Mouse (Mus musculus) brain, embryonic 14.5 days (tissue): ENCODE measurements around the gene Ebp. TPM values are rescaled to one million over a fixed set of nuclear protein-coding genes. Genes with fewer than 3 reads are reported as not detected.

Experiments
- DNase-seq: peaks from one replicate; pipeline ENCODE4 v3.0.0-alpha.2; 2011; ENCODE audit warnings: low read depth
- CTCF ChIP-seq: fragments of 200-500 bp; IDR thresholded peaks from 2 replicates; pipeline ENCODE4 v1.5.1; 2012; ENCODE audit warnings: inconsistent platforms, mild to moderate bottlenecking, moderate library complexity, borderline replicate concordance; ENCODE audit not compliant: insufficient read depth, insufficient read length; ENCODE audit errors: extremely low read depth
- POLR2A ChIP-seq: fragments of 200-500 bp; IDR thresholded peaks from 2 replicates; pipeline ENCODE4 v1.6.1; 2012; ENCODE audit warnings: mild to moderate bottlenecking, inconsistent platforms, borderline replicate concordance; ENCODE audit not compliant: poor library complexity, insufficient read depth, insufficient read length, severe bottlenecking; ENCODE audit errors: extremely low read depth
- polyA plus RNA-seq: library from polyadenylated mRNA; depleted of rRNA; stranded (reverse); fragments of >200 nt; gene quantifications from 2 replicates; pipeline ENCODE4 v1.2.3, GENCODE M21; 2012

Ebp gene
- polyA plus RNA-seq, 1 experiment = 23.7 TPM

DNA sequence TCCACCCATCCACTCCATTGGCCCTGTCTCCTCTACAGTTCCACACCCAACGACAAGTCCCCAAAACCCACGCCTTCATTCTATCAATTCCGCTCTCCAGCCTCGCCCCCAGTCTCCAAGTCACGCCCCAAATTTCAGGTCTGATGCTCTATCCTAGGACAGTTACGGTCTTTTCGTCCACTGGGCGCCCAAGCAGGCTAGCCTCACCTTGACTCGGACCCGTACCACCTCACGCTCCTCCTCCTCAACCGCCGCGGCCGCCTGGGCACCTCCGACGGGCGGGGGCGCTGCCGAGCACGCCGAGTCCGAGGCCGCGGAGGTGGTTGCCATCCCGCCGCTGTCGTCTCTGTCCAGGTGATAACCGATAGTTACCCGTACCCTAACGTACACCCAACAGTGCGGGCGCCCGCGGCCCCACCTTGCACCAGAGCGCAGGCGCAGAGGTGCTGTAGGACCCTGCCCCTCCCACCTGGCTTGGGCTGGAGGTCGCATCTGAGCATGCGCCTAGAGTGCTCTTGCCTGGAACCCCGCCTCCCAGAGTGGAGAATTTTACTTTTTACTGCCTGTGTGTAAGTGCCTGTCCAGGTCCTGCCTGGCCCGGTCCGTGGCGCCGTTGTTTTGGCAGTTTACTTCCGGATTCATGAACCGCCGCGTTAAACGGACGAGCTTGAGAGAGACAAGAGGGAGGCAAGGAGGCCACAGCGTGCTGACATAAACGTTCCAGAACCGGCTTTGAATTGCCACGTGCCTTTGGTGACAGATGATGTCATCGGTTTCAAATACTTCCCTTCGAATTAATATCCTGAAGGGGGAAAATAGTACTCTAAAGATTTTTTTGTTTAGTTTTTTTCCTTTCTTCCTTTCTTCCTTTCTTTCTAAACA, 17.6 kb downstream of the Ebp start, which contains the start of gene Tbc1d25:
TSS of gene Tbc1d25 (minus strand) at position 678 of the 882 bp plus-strand sequence.
- peak; percentile 94 for DNase-seq
- TF ChIP-seq CTCF (no peak), POLR2A (peak; percentile 42; the same call in 1 of the 2 replicates)

DNA sequence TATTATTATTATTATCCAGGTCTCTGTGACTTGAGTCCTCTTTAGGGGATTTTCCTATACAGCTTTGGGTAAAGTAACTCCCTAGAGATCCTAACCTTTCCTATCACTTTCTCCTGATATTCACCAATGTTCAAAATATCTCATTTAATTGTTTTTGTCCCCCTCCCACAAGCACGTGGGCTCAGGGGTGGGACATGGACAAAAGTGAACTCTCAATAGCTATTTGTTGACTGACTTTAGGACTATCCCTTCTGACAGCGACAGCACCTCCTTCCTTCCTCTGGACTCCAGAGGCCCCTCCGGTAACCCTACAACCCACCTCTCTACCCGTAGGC, 18.2 kb downstream of the Ebp start:
- DNase-seq = no peak
- no peak for TF ChIP-seq POLR2A
- no peak for TF ChIP-seq CTCF

DNA sequence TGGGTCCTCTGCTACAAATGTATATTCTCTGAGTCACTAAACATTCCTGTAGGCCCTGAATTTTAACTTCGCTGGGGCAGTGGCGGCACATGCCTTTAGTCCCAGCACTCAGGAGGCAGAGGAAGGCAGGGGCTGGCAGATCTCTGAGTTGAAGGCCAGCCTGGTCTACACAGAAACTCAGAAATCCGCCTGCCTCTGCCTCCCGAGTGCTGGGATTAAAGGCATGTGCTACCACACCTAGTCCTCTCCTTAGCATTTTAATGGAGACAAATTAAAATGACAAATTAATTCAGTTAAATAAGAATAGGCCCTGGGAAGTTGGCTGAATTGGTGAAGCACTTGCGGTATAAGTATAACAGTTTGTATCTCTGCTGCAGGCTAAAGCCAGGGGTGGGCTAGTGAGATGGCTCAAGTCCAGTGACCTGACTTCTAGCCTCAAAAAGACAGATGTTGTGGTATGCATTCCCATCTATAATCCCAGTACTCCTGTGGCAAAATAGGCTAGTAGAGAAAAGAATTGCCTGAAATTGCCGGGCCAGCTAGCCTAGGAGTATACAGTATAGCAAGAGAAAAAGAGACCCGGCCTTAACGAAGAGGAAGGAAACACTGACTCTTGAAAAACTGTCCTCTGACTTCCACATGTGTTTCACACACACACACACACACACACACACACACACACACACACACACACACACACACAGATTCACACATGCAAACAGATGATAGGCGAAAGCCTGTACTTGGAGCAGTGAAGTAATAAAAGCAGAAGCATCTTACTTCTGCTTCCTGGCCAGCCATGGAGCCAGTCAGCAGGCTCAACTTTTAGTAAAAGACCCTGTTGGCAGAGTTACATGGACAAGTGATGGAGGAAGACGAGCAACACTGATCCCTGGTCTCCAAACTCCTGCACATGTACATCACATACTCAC, 25.3 kb downstream of the Ebp start:
- TF ChIP-seq CTCF (no peak), POLR2A (no peak)

DNA sequence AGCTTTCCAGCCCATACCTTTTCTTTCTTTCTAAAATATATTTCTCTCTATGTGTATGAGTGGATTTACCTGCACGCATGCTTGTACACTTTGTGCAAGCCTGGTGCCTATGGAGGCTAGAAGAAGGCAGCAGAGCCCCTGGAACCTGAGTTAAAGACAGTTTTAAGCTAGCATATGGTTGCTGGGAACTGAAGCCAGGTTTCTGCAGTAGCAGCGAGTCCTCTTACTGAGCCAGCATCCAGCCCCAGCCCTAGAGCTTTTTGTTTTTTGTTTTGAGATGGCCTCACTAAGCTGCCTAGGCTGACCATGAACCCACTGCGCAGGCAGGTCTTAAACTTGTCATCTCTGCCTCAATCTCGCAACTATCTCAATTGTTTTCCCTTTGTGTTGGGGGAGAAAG, 28.8 kb downstream of the Ebp start:
- TF ChIP-seq CTCF (no peak), POLR2A (no peak)
- no peak for DNase-seq

More for the DNA sequence above, 25.3 kb downstream of the Ebp start:
- DNase-seq = no peak

DNA sequence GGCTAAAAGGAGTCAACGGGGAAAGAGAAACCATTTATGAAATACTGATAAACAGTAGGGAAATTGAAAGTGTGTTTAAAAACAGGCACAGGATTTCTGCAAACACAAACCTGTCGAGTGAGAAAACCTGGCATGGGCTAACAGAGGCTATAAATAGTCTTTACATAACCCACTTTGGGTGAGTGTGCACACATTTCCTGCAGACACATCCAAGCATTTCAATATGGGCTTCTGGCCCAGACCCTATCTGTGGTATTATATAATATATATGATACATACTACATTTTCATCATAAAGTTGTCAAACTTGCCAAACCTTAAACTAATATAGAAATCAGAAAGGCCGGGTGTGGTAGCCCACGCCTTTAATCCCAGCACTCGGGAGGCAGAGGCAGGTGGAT, 30.2 kb downstream of the Ebp start:
- no peak for TF ChIP-seq CTCF

DNA sequence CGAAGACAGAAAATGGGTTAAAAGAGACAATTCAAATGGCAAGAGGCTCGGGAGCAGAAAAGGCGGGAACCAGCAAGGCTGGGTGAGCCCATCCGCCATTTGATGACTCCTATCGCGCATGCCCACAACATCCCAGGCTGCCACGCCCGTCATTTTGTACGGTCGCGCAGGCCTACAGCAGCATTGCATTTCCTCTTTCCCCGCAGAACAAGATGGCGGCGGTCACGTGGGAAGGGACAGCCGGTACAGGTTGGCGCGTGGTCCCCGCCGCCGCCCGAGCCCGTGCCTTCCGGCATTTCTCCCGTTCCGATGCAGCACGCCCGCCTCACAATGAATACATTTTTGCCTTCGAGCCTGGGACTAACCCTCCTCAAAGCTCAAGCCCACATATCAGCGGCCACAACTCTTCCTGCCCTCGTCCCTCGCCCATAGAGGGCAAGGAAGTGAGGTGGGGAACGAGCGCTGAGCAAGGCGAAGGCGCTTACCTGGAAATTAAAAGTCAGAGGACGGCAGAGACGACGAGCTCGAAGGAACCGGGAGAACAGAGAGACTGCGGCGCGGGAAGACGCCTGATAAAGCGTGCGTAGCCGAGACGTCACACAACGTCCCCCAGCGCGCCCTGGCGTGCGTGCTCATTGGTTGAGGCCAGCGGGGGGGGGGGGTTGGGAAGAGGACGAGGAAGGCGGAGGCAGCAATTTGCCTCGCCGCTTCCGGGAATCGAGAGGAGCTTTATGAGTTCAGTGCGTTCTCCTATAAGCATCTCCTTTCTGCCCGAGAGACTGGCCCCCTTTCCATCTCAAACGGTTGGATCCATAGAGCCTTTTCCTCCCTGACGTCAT, 47.9 kb downstream of the Ebp start, which contains the start of gene Rbm3:
TSS of gene Rbm3 (minus strand) at position 728 of the 839 bp plus-strand sequence.
- peak; percentile 96 for DNase-seq
- TF ChIP-seq CTCF (no peak), POLR2A (peak; percentile 31; the same call in 1 of the 2 replicates)

More for the DNA sequence above, 30.2 kb downstream of the Ebp start:
- DNase-seq = no peak

DNA sequence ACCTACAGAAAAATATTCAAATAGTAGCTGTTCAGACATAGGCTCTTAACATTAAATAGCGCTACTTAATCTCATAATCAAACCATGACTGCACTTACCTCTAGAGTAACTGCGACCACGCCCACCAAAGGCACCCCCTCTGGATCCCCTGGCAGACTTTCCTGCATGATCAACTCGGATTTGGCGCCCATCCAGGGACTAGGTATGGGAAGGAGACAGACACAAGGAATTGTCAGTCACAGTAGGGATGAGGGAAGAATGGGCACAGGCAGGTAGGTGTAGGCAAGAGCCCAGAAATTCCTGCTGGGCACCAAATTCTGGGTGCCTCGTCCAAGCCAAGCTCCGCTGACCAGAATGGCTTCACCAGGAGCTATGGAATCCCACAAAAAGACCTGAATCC, 49.6 kb downstream of the Ebp start:
- no peak for TF ChIP-seq CTCF
- TF ChIP-seq POLR2A = no peak

DNA sequence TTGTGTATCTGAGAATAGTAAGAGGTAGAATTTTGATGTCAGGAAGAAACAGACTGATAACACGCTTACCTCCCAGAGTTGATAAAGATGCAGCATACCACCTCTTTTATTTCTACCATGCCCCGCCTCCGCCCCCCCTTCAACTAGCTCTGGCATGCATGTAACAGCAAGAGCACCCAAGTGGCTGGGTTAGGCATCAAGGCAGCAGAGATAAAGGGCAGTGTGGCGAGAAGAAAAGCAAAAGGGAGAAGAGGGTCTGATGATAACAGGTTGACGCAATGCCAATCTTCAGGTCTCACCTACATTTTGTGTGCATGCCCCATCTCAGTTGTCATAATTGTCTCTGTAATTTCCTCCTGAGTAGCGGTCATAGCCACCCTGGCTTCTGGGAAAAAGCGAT, 50.4 kb downstream of the Ebp start:
- TF ChIP-seq CTCF = no peak
- TF ChIP-seq POLR2A = no peak

More for the DNA sequence above, 49.6 kb downstream of the Ebp start:
- no peak for DNase-seq

DNA sequence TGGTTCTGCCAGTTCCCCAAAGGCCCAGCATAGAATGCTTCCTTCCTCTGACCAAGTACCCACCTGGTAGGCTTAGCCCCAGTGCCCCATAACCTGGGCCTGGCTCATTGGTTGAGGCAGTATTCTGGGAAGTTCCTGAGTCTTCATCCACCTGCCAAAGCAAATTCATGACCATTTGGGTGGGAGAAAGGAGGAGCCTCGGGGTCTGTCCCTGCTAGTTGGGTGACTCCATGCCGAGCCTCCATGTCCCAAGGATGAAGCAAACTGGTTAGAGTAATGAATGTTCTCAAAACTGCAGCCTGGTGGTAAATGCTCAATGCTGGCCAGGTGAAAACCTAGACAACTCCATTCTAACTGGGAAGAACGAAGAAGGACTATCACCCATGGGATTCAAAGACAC, 52.3 kb downstream of the Ebp start:
- TF ChIP-seq CTCF (no peak), POLR2A (no peak)
- DNase-seq = no peak

More for the DNA sequence above, 50.4 kb downstream of the Ebp start:
- DNase-seq = no peak

DNA sequence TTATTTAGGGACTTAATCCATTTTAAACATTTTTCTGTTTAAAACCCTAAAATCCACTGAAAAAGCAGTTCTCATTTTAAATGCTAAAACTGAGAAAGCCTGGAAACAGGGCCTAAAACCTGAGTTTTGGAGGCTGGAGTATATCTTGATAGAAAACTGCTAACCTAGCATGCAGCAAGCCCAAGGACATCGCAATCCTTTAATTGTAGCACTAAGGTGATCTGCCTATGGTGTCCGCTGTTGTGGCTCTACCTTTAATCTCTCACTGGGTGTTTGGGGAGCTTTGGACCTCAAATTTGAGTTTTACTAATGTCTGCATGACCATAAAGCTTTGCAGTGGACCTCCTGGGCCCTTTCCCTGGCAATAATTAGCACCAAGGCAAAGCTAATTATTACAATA, 52.9 kb downstream of the Ebp start:
- TF ChIP-seq CTCF (no peak), POLR2A (no peak)
- DNase-seq = no peak
